Mouse (Mus musculus) heart, embryonic 11.5 days (tissue): Measurements from ENCODE around the gene Ankub1. TPM values are rescaled to one million over a fixed set of nuclear protein-coding genes. Genes with fewer than 3 reads are reported as not detected.

Experiments
- ATAC-seq: fragments of 200-750 bp; cut with Nextera tagmentation; replicated peaks from 2 replicates; pipeline ENCODE4 v1.8.0; 2017; ENCODE audit warnings: moderate library complexity; ENCODE audit not compliant: insufficient number of reproducible peaks, low FRiP score, low TSS enrichment
- H3K27ac ChIP-seq: fragments of 300-500 bp; sonication (generic); 2 replicates; pipeline ENCODE4 v1.5.1; 2014; ENCODE audit warnings: mild to moderate bottlenecking, low read depth, low read length
- H3K27me3 ChIP-seq: fragments of 300-500 bp; sonication (generic); 2 replicates; pipeline ENCODE4 v1.6.1; 2014; ENCODE audit warnings: mild to moderate bottlenecking, low read length, mixed read lengths; ENCODE audit not compliant: control insufficient read depth, insufficient read depth
- H3K36me3 ChIP-seq: fragments of 300-500 bp; sonication (generic); 2 replicates; pipeline ENCODE4 v1.6.1; 2014; ENCODE audit warnings: mild to moderate bottlenecking, low read length, moderate library complexity, mixed read lengths; ENCODE audit not compliant: control insufficient read depth, insufficient read depth
- H3K4me1 ChIP-seq: fragments of 300-500 bp; sonication (generic); 2 replicates; pipeline ENCODE4 v1.6.1; 2014; ENCODE audit warnings: low read length; ENCODE audit not compliant: control insufficient read depth, insufficient read depth
- H3K4me2 ChIP-seq: fragments of 300-500 bp; sonication (generic); 2 replicates; pipeline ENCODE4 v1.6.1; 2014; ENCODE audit warnings: mild to moderate bottlenecking, moderate library complexity
- H3K4me3 ChIP-seq: fragments of 300-500 bp; sonication (generic); 2 replicates; pipeline ENCODE4 v1.5.1; 2014; ENCODE audit warnings: low read depth, low read length
- H3K9ac ChIP-seq: fragments of 300-500 bp; sonication (generic); 2 replicates; pipeline ENCODE4 v1.6.1; 2014; ENCODE audit warnings: mild to moderate bottlenecking, low read depth, low read length, moderate library complexity
- H3K9me3 ChIP-seq: fragments of 300-500 bp; sonication (generic); replicated peaks from 2 replicates; pipeline ENCODE4 v1.6.1; 2016; ENCODE audit warnings: low read length; ENCODE audit not compliant: control insufficient read depth
- WGBS: fragments of 180-500 bp; shearing (Covaris S2); extraction: QIAGEN DNeasy Blood & Tissue Kit; methylation state at CpG from one replicate; pipeline ENCODE4 v1.1.7; 2014; ENCODE audit not compliant: insufficient replicate concordance; 5-methylcytosine and 5-hydroxymethylcytosine counted together
- microRNA-seq: library from miRNA; unstranded; fragments of <30 nt; microRNA quantifications from one replicate; pipeline ENCODE4, GENCODE M21; 2016; ENCODE audit warnings: borderline number of aligned reads
- polyA plus RNA-seq: library from polyadenylated mRNA; unstranded; fragments of >200 nt; fragmentation: Nextera tagmentation; extraction: Ambion mirVana; gene quantifications from 2 replicates; pipeline ENCODE4 v1.2.1, GENCODE M21; 2014

Gene Ankub1
- polyA plus RNA-seq, 1 experiment from 2014 or later, result 0.09 TPM

- Histone ChIP-seq H3K4me3 (peak overlapping the region; percentile 21; the same call in 1 of the 2 replicates), H3K9me3 (no peaks in the 10 kb centered on the region), H3K9ac (0 out of 2 replicates have a peak overlapping the region, but pooled peaks have one; percentile 43), H3K36me3 (no peaks in the 10 kb centered on the region), H3K27me3 (no peaks in the 10 kb centered on the region), H3K4me1 (no peaks in the 10 kb centered on the region), H3K27ac (no peak overlapping the region), H3K4me2 (peak overlapping the region; percentile 59)
- no peak for ATAC-seq
- 36% methylated on average over 21 of the region's 21 CpGs for WGBS
These were observed 67.2 kb downstream of the Ankub1 start for GRCm38 (mm10) chr3:57625275-57625997.

GRCm38 (mm10) chr3:57619718-57620117, 72.9 kb downstream of the Ankub1 start:
- H3K4me2 ChIP-seq, result no peak overlapping the region
- H3K27ac ChIP-seq, result no peak overlapping the region
- H3K27me3 ChIP-seq, result no peaks in the 10 kb centered on the region
- H3K36me3 ChIP-seq, result no peaks in the 10 kb centered on the region
- no peak overlapping the region for H3K4me3 ChIP-seq
- no peaks in the 10 kb centered on the region for H3K4me1 ChIP-seq
- no peaks in the 10 kb centered on the region for H3K9me3 ChIP-seq
- no peak overlapping the region for H3K9ac ChIP-seq
- ATAC-seq, result no peak
- WGBS, result 72% methylated on average over 4 of the region's 4 CpGs

GRCm38 (mm10) chr3:57615652-57616051, 76.9 kb downstream of the Ankub1 start:
- no peak overlapping the region for H3K27ac ChIP-seq
- no peaks in the 10 kb centered on the region for H3K9me3 ChIP-seq
- H3K4me2 ChIP-seq, result no peak overlapping the region
- no peaks in the 10 kb centered on the region for H3K27me3 ChIP-seq
- WGBS, result 91% methylated on average over 4 of the region's 4 CpGs
- no peak for ATAC-seq
- no peaks in the 10 kb centered on the region for H3K36me3 ChIP-seq
- no peaks in the 10 kb centered on the region for H3K4me1 ChIP-seq
- H3K4me3 ChIP-seq, result no peak overlapping the region
- H3K9ac ChIP-seq, result no peak overlapping the region

- Histone ChIP-seq H3K9ac (no peak overlapping the region), H3K4me3 (no peak overlapping the region), H3K36me3 (no peaks in the 10 kb centered on the region), H3K4me1 (no peaks in the 10 kb centered on the region), H3K27me3 (no peaks in the 10 kb centered on the region), H3K4me2 (no peak overlapping the region), H3K9me3 (no peaks in the 10 kb centered on the region), H3K27ac (no peak overlapping the region)
- no peak for ATAC-seq
- WGBS, result 67% methylated on average over 3 of the region's 3 CpGs
These were observed 80.1 kb downstream of the Ankub1 start for GRCm38 (mm10) chr3:57612430-57612997.

GRCm38 (mm10) chr3:57611776-57612175, 80.8 kb downstream of the Ankub1 start:
- Histone ChIP-seq H3K4me1 (no peaks in the 10 kb centered on the region), H3K36me3 (no peaks in the 10 kb centered on the region), H3K27me3 (no peaks in the 10 kb centered on the region), H3K4me2 (no peak overlapping the region), H3K9me3 (no peaks in the 10 kb centered on the region), H3K4me3 (no peak overlapping the region), H3K9ac (no peak overlapping the region), H3K27ac (no peak overlapping the region)
- WGBS, result 17% methylated on average over 7 of the region's 7 CpGs
- ATAC-seq, result no peak

Small RNAs within 50 kb of the gene (microRNA-seq; reads per million reads assigned to microRNA genes)
- not detected for gene Mir6377

Other genes with a start within 250 kb of the Ankub1 start
- gene Wwtr1, start 116.9 kb downstream of the Ankub1 start, polyA plus RNA-seq, result 12.9 and 17.4 TPM in 2 replicates
- 53.7 and 57.4 TPM in 2 replicates for gene Commd2, start 41.1 kb downstream of the Ankub1 start, polyA plus RNA-seq
- 51.2 and 66.3 TPM in 2 replicates for gene Rnf13, start 43.3 kb upstream of the Ankub1 start, polyA plus RNA-seq
- gene Pfn2, start 155.3 kb upstream of the Ankub1 start, polyA plus RNA-seq, result 55.6 and 64.4 TPM in 2 replicates